Mouse (Mus musculus) heart, embryonic 13.5 days (tissue): ENCODE results near the gene Mug2. TPM values are rescaled to one million over a fixed set of nuclear protein-coding genes. Genes with fewer than 3 reads are reported as not detected.
"Not testable (repeated sequence)": the region's sequence is repeated elsewhere in the genome, so short reads cannot be mapped to it uniquely, and the experiment has no call there.

ENCODE experiments used
- ATAC-seq: fragments of 200-750 bp; cut with Nextera tagmentation; 2 replicates; pipeline ENCODE4 v1.8.0; 2017; ENCODE audit warnings: moderate TSS enrichment; ENCODE audit not compliant: insufficient number of reproducible peaks, low FRiP score, low TSS enrichment; ENCODE audit errors: extremely low read depth
- H3K27ac ChIP-seq: fragments of 300-500 bp; sonication (generic); replicated peaks from 2 replicates; pipeline ENCODE4 v1.5.1; 2015; ENCODE audit warnings: moderate library complexity, mild to moderate bottlenecking, inconsistent platforms
- H3K27me3 ChIP-seq: fragments of 300-500 bp; sonication (generic); replicated peaks from 2 replicates; pipeline ENCODE4 v1.6.1; 2015; ENCODE audit warnings: mild to moderate bottlenecking, inconsistent platforms
- H3K36me3 ChIP-seq: fragments of 300-500 bp; sonication (generic); 2 replicates; pipeline ENCODE4 v1.6.1; 2015; ENCODE audit warnings: mild to moderate bottlenecking, inconsistent platforms
- H3K4me1 ChIP-seq: fragments of 300-500 bp; sonication (generic); 2 replicates; pipeline ENCODE4 v1.6.1; 2015; ENCODE audit warnings: inconsistent platforms
- H3K4me2 ChIP-seq: fragments of 300-500 bp; sonication (generic); 2 replicates; pipeline ENCODE4 v1.6.1; 2015; ENCODE audit warnings: inconsistent platforms, mild to moderate bottlenecking, moderate library complexity
- H3K4me3 ChIP-seq: fragments of 300-500 bp; sonication (generic); 2 replicates; pipeline ENCODE4 v1.5.1; 2015; ENCODE audit warnings: moderate library complexity, mild to moderate bottlenecking, inconsistent platforms
- H3K9ac ChIP-seq: fragments of 300-500 bp; sonication (generic); 2 replicates; pipeline ENCODE4 v1.6.1; 2015; ENCODE audit warnings: inconsistent platforms, mild to moderate bottlenecking, moderate library complexity
- H3K9me3 ChIP-seq: fragments of 300-500 bp; sonication (generic); 2 replicates; pipeline ENCODE4 v1.6.1; 2016; ENCODE audit warnings: inconsistent platforms
- WGBS: fragments of 180-500 bp; shearing (Covaris S2); methylation state at CpG from one replicate; pipeline ENCODE4 v1.1.7; 2015; ENCODE audit warnings: mixed read lengths; 5-methylcytosine and 5-hydroxymethylcytosine counted together
- polyA plus RNA-seq: library from polyadenylated mRNA; unstranded; fragments of >200 nt; fragmentation: Nextera tagmentation; extraction: Ambion mirVana; gene quantifications from 2 replicates; pipeline ENCODE4 v1.2.1, GENCODE M21; 2015

Mug2 gene
- polyA plus RNA-seq: not detected in 2 replicates

- H3K27ac ChIP-seq, H3K27me3 ChIP-seq, ATAC-seq, H3K36me3 ChIP-seq, H3K4me2 ChIP-seq, H3K4me3 ChIP-seq, H3K4me1 ChIP-seq, H3K9ac ChIP-seq, H3K9me3 ChIP-seq: not testable (repeated sequence)
- no CpG with 5 or more reads among the region's 3 CpGs for WGBS
These were observed at the start of gene Mug2 for GRCm38 (mm10) chr6:122006461-122006860. TSS of gene Mug2 (plus strand) at chr6:122006761.

GRCm38 (mm10) chr6:121957803-121958349, 48.7 kb upstream of the Mug2 start:
- not testable (repeated sequence) for H3K9ac ChIP-seq, H3K27me3 ChIP-seq, H3K4me2 ChIP-seq, H3K4me1 ChIP-seq, H3K9me3 ChIP-seq, H3K4me3 ChIP-seq, ATAC-seq, H3K27ac ChIP-seq, H3K36me3 ChIP-seq
- 86% methylated on average over 16 of the region's 16 CpGs for WGBS

DNA sequence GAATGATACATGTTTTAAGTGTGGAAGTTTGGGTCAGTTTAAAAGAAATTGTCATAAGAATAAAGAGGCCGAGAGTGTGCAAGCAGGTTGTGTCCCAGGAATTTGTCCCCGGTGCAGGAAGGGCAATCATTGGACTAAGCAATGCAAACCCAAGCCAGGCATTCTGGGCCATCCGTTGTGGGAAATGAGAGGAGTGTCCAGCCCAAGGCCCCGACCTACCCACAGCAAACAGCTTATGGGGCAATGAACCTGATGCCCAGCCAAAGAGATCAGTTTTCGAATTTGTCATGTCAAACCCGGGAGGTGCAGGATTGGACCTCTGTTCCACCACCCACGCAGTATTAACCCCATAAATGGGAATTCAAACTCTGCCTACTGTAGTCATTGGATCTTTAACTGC, 30.9 kb upstream of the Mug2 start:
- Histone ChIP-seq H3K9me3 (peaks cover 4% of the 10 kb centered on the region; the same call in 1 of the 2 replicates), H3K9ac (no peak overlapping the region), H3K27ac (no peak overlapping the region), H3K36me3 (no peaks in the 10 kb centered on the region), H3K4me2 (no peak overlapping the region), H3K27me3 (no peaks in the 10 kb centered on the region), H3K4me3 (no peak overlapping the region), H3K4me1 (no peaks in the 10 kb centered on the region)
- 66% methylated on average over 7 of the region's 7 CpGs for WGBS
- ATAC-seq: no peak

DNA sequence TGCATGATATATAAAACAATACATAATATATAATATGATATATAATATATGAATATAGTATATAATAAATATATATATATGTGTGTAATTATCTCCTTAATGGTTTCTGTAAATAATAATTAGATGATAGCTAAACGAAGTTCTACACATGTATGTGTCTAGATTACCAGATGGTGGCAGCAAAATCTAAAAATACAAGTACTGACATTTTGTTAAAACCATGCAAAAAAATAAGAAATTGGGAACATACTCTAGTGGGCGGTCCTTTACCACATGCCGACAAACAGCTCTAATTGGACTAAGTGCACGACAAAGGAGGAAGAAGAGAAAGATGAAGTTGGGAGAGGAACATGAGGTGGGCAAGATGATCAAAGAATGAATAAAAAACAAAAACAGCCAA, 94.3 kb downstream of the Mug2 start:
- 68% methylated on average over 4 of the region's 4 CpGs for WGBS
- no peak overlapping the region for H3K9ac ChIP-seq
- no peak for ATAC-seq
- H3K4me2 ChIP-seq: no peak overlapping the region
- no peaks in the 10 kb centered on the region for H3K4me1 ChIP-seq
- no peaks in the 10 kb centered on the region for H3K36me3 ChIP-seq
- no peak overlapping the region for H3K27ac ChIP-seq
- H3K4me3 ChIP-seq: no peak overlapping the region
- H3K9me3 ChIP-seq: 0 out of 2 replicates have a peak, but pooled peaks cover 4% of the 10 kb centered on the region
- H3K27me3 ChIP-seq: no peaks in the 10 kb centered on the region

GRCm38 (mm10) chr6:122101671-122102070, 95.1 kb downstream of the Mug2 start:
- WGBS: 76% methylated on average over 1 of the region's 1 CpGs
- Histone ChIP-seq H3K9ac (no peak overlapping the region), H3K4me3 (no peak overlapping the region)

GRCm38 (mm10) chr6:122116963-122117362, 110.4 kb downstream of the Mug2 start:
- no peak for ATAC-seq
- H3K4me3 ChIP-seq: no peak overlapping the region
- no peak overlapping the region for H3K27ac ChIP-seq
- H3K4me1 ChIP-seq: no peaks in the 10 kb centered on the region
- no peaks in the 10 kb centered on the region for H3K36me3 ChIP-seq
- peaks cover 39% of the 10 kb centered on the region; the same call in 1 of the 2 replicates for H3K9me3 ChIP-seq
- no peak overlapping the region for H3K4me2 ChIP-seq
- H3K27me3 ChIP-seq: no peaks in the 10 kb centered on the region
- no peak overlapping the region for H3K9ac ChIP-seq
- 84% methylated on average over 24 of the region's 24 CpGs for WGBS

More at GRCm38 (mm10) chr6:122101671-122102070, 95.1 kb downstream of the Mug2 start:
- H3K4me1 ChIP-seq: no peaks in the 10 kb centered on the region
- no peak for ATAC-seq
- H3K27me3 ChIP-seq: no peaks in the 10 kb centered on the region
- 0 out of 2 replicates have a peak, but pooled peaks cover 4% of the 10 kb centered on the region for H3K9me3 ChIP-seq
- H3K4me2 ChIP-seq: no peak overlapping the region
- H3K36me3 ChIP-seq: no peaks in the 10 kb centered on the region
- H3K27ac ChIP-seq: no peak overlapping the region

DNA sequence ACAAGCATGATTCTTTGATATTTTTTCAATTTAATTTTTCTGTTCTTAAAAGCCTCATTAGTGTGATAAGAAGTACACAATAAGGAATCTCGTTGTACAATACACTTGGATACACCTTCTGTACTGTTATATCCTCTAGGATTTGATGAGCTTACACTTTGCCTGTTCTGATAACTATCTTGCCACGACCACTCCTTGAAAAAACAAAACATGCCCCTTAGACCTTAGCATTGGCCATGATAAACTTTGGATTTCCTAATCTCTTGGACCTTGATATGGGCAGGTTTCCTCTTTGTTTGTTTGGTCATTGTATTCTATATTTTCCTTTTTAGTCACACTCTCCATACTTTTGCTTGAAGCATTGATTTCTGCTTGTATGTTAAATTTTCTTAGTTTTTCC, 123.0 kb downstream of the Mug2 start:
- Histone ChIP-seq H3K4me1 (no peaks in the 10 kb centered on the region), H3K9me3 (peaks cover 3% of the 10 kb centered on the region; the same call in 1 of the 2 replicates), H3K4me3 (no peak overlapping the region), H3K27ac (no peak overlapping the region), H3K36me3 (no peaks in the 10 kb centered on the region), H3K9ac (no peak overlapping the region), H3K4me2 (no peak overlapping the region), H3K27me3 (no peaks in the 10 kb centered on the region)
- no peak for ATAC-seq
- 47% methylated on average over 2 of the region's 2 CpGs for WGBS

Other genes starting within 250 kb of the Mug2 start
- gene Mug1, start 168.2 kb upstream of the Mug2 start, polyA plus RNA-seq: 0.11 and 0.21 TPM in 2 replicates